Mouse (Mus musculus) liver, adult 2 months (tissue): Measurements from ENCODE around the gene Krtap4-1. TPM values are rescaled to one million over a fixed set of nuclear protein-coding genes. Genes with fewer than 3 reads are reported as not detected.

Source experiments
- DNase-seq: peaks from one replicate; pipeline ENCODE4 v3.0.0-alpha.2; 2011; ENCODE audit warnings: low read depth, low spot score; ENCODE audit errors: extremely low read depth
- H3K27ac ChIP-seq: fragments of 200-500 bp; replicated peaks from 2 replicates; pipeline ENCODE4 v1.5.1; 2012; ENCODE audit warnings: low read depth, mild to moderate bottlenecking, control low read depth, inconsistent platforms, low read length; ENCODE audit not compliant: insufficient read depth
- H3K27me3 ChIP-seq: fragments of 200-500 bp; 2 replicates; pipeline ENCODE4 v1.6.1; 2012; ENCODE audit warnings: mild to moderate bottlenecking, moderate library complexity, low read length, inconsistent platforms; ENCODE audit not compliant: control insufficient read depth, insufficient read depth
- H3K36me3 ChIP-seq: fragments of 200-500 bp; 2 replicates; pipeline ENCODE4 v1.6.1; 2012; ENCODE audit warnings: low read length, inconsistent platforms; ENCODE audit not compliant: control insufficient read depth, insufficient read depth
- H3K4me1 ChIP-seq: fragments of 200-500 bp; 2 replicates; pipeline ENCODE4 v1.6.1; 2011; ENCODE audit warnings: low read length; ENCODE audit not compliant: control insufficient read depth, insufficient read depth
- H3K4me3 ChIP-seq: fragments of 200-500 bp; 2 replicates; pipeline ENCODE4 v1.5.1; 2011; ENCODE audit warnings: low read depth, mild to moderate bottlenecking, control low read depth, low read length, moderate library complexity; ENCODE audit not compliant: insufficient read depth
- H3K79me2 ChIP-seq: fragments of 200-500 bp; 2 replicates; pipeline ENCODE4 v1.6.1; 2012; ENCODE audit warnings: inconsistent platforms, mild to moderate bottlenecking, low read length, moderate library complexity; ENCODE audit not compliant: control insufficient read depth, insufficient read depth
- H3K9ac ChIP-seq: fragments of 200-500 bp; 2 replicates; pipeline ENCODE4 v1.6.1; 2012; ENCODE audit warnings: low read depth, mild to moderate bottlenecking, control low read depth, inconsistent platforms, low read length
- CTCF ChIP-seq: fragments of 200-500 bp; IDR thresholded peaks from 2 replicates; pipeline ENCODE4 v1.5.1; 2011; ENCODE audit warnings: low read depth, low read length, control low read depth
- POLR2A ChIP-seq: fragments of 200-500 bp; IDR thresholded peaks from 2 replicates; pipeline ENCODE4 v1.6.1; 2011; ENCODE audit warnings: low read length, control low read depth; ENCODE audit not compliant: insufficient read depth; ENCODE audit errors: extremely low read depth
- WGBS: fragments of 180-500 bp; shearing (Covaris S2); methylation state at CpG from one replicate; pipeline ENCODE4 v1.1.7; 2018; 5-methylcytosine and 5-hydroxymethylcytosine counted together
- polyA plus RNA-seq: library from polyadenylated mRNA; depleted of rRNA; stranded (reverse); fragments of >200 nt; gene quantifications from 2 replicates; pipeline ENCODE4 v1.2.3, GENCODE M21; 2012; rRNA removed
- total RNA-seq: library from RNA; depleted of rRNA; stranded (reverse); fragments of >200 nt; gene quantifications from 2 replicates; pipeline ENCODE4 v1.2.3, GENCODE M21; 2014; rRNA removed

Gene Krtap4-1
- total and polyA plus RNA-seq, 2 experiments = not detected

DNA sequence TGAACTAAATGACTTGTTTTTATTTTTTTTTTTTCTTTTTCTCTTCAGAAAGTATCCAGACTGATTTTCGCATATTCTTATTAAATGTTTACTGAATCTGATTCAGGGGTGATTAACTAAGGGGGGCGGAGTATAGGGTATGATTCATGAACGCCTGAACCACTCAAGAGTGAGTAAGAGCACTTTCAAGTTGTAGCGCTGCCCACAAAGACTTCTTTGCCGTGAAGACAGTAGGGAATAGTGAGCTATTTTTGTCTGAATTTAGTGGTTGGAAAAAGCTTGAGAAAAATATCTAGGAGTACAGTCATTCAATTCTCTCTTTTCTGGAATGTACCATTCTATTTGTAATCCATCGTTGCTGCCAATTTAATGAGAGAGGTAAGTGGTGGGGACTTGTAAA lies 46.5 kb downstream of the Krtap4-1 start:
- WGBS = 88% methylated on average over 6 of the region's 6 CpGs

DNA sequence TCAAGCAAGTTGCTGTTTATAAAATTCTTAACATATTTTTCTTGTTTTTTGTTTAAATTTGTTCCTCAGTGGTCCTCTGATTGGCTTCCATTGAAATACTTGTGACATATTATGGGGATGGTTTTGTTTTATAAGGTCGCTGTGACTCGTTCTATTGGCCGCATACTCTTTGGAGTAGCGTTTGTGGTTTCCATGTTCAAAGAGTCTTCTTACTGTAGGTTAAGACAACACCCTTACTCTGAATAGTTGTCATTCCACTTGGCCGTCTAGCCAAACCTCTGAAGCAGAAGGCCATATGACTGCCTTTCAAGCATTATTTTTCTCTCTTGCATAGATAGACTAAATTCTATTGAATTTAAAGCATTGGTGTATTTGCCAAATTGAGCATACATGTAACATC lies 47.0 kb downstream of the Krtap4-1 start:
- WGBS = 93% methylated on average over 5 of the region's 5 CpGs
- no peak overlapping the region for H3K27ac ChIP-seq
- 0 out of 2 replicates have a peak, but pooled peaks cover 2% of the 10 kb centered on the region for H3K27me3 ChIP-seq
- no peak overlapping the region for H3K4me3 ChIP-seq
- H3K79me2 ChIP-seq = no peaks in the 10 kb centered on the region
- DNase-seq = no peak
- no peaks in the 10 kb centered on the region for H3K4me1 ChIP-seq
- no peaks in the 10 kb centered on the region for H3K36me3 ChIP-seq
- no peak overlapping the region for H3K9ac ChIP-seq
- TF ChIP-seq CTCF (no peak), POLR2A (no peak)

More for the DNA sequence above, 46.5 kb downstream of the Krtap4-1 start:
- no peak for DNase-seq
- no peaks in the 10 kb centered on the region for H3K36me3 ChIP-seq
- H3K27me3 ChIP-seq = 0 out of 2 replicates have a peak, but pooled peaks cover 2% of the 10 kb centered on the region
- H3K4me1 ChIP-seq = no peaks in the 10 kb centered on the region
- no peak overlapping the region for H3K27ac ChIP-seq
- H3K4me3 ChIP-seq = no peak overlapping the region
- H3K9ac ChIP-seq = no peak overlapping the region
- no peaks in the 10 kb centered on the region for H3K79me2 ChIP-seq
- TF ChIP-seq CTCF (no peak), POLR2A (no peak)

DNA sequence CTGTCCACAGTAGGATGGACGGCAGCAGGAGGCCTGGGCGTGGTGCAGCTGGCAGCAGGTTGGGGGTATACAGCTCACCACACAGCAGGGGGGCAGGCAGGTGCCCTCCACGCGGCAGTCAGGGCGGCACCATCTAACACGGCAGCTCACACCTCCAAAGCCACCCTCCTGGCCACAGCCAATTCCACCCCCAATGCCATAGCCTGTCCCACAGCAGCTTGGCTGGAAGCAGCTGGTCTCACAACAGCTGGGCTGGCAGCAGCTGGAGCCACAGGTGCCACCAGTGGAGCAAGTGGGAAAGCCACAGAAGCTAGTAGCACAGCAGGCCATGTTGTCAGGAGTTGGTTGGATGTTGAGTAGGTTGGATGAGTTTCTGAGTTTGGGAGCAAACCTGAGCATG lies 47.4 kb downstream of the Krtap4-1 start, which contains the start of gene Krtap1-5:
Gene Krtap1-5 (minus strand): TSS at position 381 of the 400 bp plus-strand sequence.
- Histone ChIP-seq H3K4me1 (no peaks in the 10 kb centered on the region), H3K27me3 (0 out of 2 replicates have a peak, but pooled peaks cover 2% of the 10 kb centered on the region), H3K27ac (no peak within 1 kb of the TSS), H3K79me2 (no peaks in the 10 kb centered on the region), H3K4me3 (no peak within 1 kb of the TSS), H3K36me3 (no peaks in the 10 kb centered on the region), H3K9ac (no peak within 1 kb of the TSS)
- no peak for DNase-seq
- WGBS = 90% methylated on average over 6 of the region's 6 CpGs
- no peak for TF ChIP-seq POLR2A
- no peak for TF ChIP-seq CTCF

Other genes starting within 250 kb of the Krtap4-1 start
Only the 30 nearest of the 38 such genes appear.
- 4.0 and 6.4 TPM in 2 replicates for gene Krt23, start 135.1 kb downstream of the Krtap4-1 start, total RNA-seq
- 1.4 and 1.7 TPM in 2 replicates for gene Krt23, start 135.1 kb downstream of the Krtap4-1 start, polyA plus RNA-seq
- not detected in 2 replicates for gene Krt39, start 106.9 kb downstream of the Krtap4-1 start, total RNA-seq
- gene Krt39, start 106.9 kb downstream of the Krtap4-1 start, polyA plus RNA-seq = not detected in 2 replicates
- gene Krt40, start 85.1 kb downstream of the Krtap4-1 start, total RNA-seq = not detected in 2 replicates
- not detected in 2 replicates for gene Krt40, start 85.1 kb downstream of the Krtap4-1 start, polyA plus RNA-seq
- not detected in 2 replicates for gene Krtap3-3, start 77.4 kb downstream of the Krtap4-1 start, total RNA-seq
- gene Krtap3-3, start 77.4 kb downstream of the Krtap4-1 start, polyA plus RNA-seq = not detected in 2 replicates
- gene Krtap3-2, start 71.4 kb downstream of the Krtap4-1 start, total RNA-seq = not detected in 2 replicates
- gene Krtap3-2, start 71.4 kb downstream of the Krtap4-1 start, polyA plus RNA-seq = not detected in 2 replicates
- gene Gm11939, start 68.8 kb downstream of the Krtap4-1 start, total RNA-seq = not detected in 2 replicates
- gene Gm11939, start 68.8 kb downstream of the Krtap4-1 start, polyA plus RNA-seq = not detected in 2 replicates
- not detected in 2 replicates for gene Krtap3-1, start 61.6 kb downstream of the Krtap4-1 start, total RNA-seq
- gene Krtap3-1, start 61.6 kb downstream of the Krtap4-1 start, polyA plus RNA-seq = not detected in 2 replicates
- gene Krtap1-5, start 47.2 kb downstream of the Krtap4-1 start, total RNA-seq = not detected in 2 replicates
- not detected in 2 replicates for gene Krtap1-5, start 47.2 kb downstream of the Krtap4-1 start, polyA plus RNA-seq
- not detected in 2 replicates for gene Krtap1-4, start 44.6 kb downstream of the Krtap4-1 start, total RNA-seq
- not detected in 2 replicates for gene Krtap1-4, start 44.6 kb downstream of the Krtap4-1 start, polyA plus RNA-seq
- gene Krtap1-3, start 36.9 kb downstream of the Krtap4-1 start, total RNA-seq = not detected in 2 replicates
- gene Krtap1-3, start 36.9 kb downstream of the Krtap4-1 start, polyA plus RNA-seq = not detected in 2 replicates
- not detected in 2 replicates for gene Krtap9-3, start 30.1 kb downstream of the Krtap4-1 start, total RNA-seq
- not detected in 2 replicates for gene Krtap9-3, start 30.1 kb downstream of the Krtap4-1 start, polyA plus RNA-seq
- not detected in 2 replicates for gene Gm11938, start 24.9 kb downstream of the Krtap4-1 start, total RNA-seq
- not detected in 2 replicates for gene Gm11938, start 24.9 kb downstream of the Krtap4-1 start, polyA plus RNA-seq
- not detected in 2 replicates for gene Gm11937, start 18.0 kb downstream of the Krtap4-1 start, total RNA-seq
- not detected in 2 replicates for gene Gm11937, start 18.0 kb downstream of the Krtap4-1 start, polyA plus RNA-seq
- not detected in 2 replicates for gene Krtap2-4, start 13.4 kb downstream of the Krtap4-1 start, total RNA-seq
- gene Krtap2-4, start 13.4 kb downstream of the Krtap4-1 start, polyA plus RNA-seq = not detected in 2 replicates
- not detected in 2 replicates for gene Gm11562, start 7.8 kb downstream of the Krtap4-1 start, total RNA-seq
- gene Gm11562, start 7.8 kb downstream of the Krtap4-1 start, polyA plus RNA-seq = not detected in 2 replicates
- not detected in 2 replicates for gene Krtap4-2, start 6.8 kb upstream of the Krtap4-1 start, total RNA-seq
- gene Krtap4-2, start 6.8 kb upstream of the Krtap4-1 start, polyA plus RNA-seq = not detected in 2 replicates
- gene Krtap4-7, start 15.9 kb upstream of the Krtap4-1 start, total RNA-seq = not detected in 2 replicates
- gene Krtap4-7, start 15.9 kb upstream of the Krtap4-1 start, polyA plus RNA-seq = not detected in 2 replicates
- gene Gm11555, start 22.0 kb upstream of the Krtap4-1 start, total RNA-seq = not detected in 2 replicates
- gene Gm11555, start 22.0 kb upstream of the Krtap4-1 start, polyA plus RNA-seq = not detected in 2 replicates
- gene Gm11563, start 30.7 kb upstream of the Krtap4-1 start, total RNA-seq = not detected in 2 replicates
- gene Gm11563, start 30.7 kb upstream of the Krtap4-1 start, polyA plus RNA-seq = not detected in 2 replicates
- not detected in 2 replicates for gene Krtap4-6, start 37.7 kb upstream of the Krtap4-1 start, total RNA-seq
- not detected in 2 replicates for gene Krtap4-6, start 37.7 kb upstream of the Krtap4-1 start, polyA plus RNA-seq
- not detected in 2 replicates for gene Gm14190, start 62.5 kb upstream of the Krtap4-1 start, total RNA-seq
- not detected in 2 replicates for gene Gm14190, start 62.5 kb upstream of the Krtap4-1 start, polyA plus RNA-seq
- gene Gm14180, start 106.1 kb upstream of the Krtap4-1 start, total RNA-seq = not detected in 2 replicates
- gene Gm14180, start 106.1 kb upstream of the Krtap4-1 start, polyA plus RNA-seq = not detected in 2 replicates
- gene Gm11595, start 144.7 kb upstream of the Krtap4-1 start, total RNA-seq = not detected in 2 replicates
- not detected in 2 replicates for gene Gm11595, start 144.7 kb upstream of the Krtap4-1 start, polyA plus RNA-seq
- not detected in 2 replicates for gene Krtap4-8, start 152.5 kb upstream of the Krtap4-1 start, total RNA-seq
- not detected in 2 replicates for gene Krtap4-8, start 152.5 kb upstream of the Krtap4-1 start, polyA plus RNA-seq
- gene Krtap4-9, start 157.0 kb upstream of the Krtap4-1 start, total RNA-seq = not detected in 2 replicates
- not detected in 2 replicates for gene Krtap4-9, start 157.0 kb upstream of the Krtap4-1 start, polyA plus RNA-seq
- gene Gm11596, start 165.2 kb upstream of the Krtap4-1 start, total RNA-seq = not detected in 2 replicates
- not detected in 2 replicates for gene Gm11596, start 165.2 kb upstream of the Krtap4-1 start, polyA plus RNA-seq
- gene Gm11569, start 170.7 kb upstream of the Krtap4-1 start, total RNA-seq = not detected in 2 replicates
- gene Gm11569, start 170.7 kb upstream of the Krtap4-1 start, polyA plus RNA-seq = not detected in 2 replicates
- gene Gm11554, start 176.2 kb upstream of the Krtap4-1 start, total RNA-seq = not detected in 2 replicates
- gene Gm11554, start 176.2 kb upstream of the Krtap4-1 start, polyA plus RNA-seq = not detected in 2 replicates
- gene Krtap4-13, start 181.7 kb upstream of the Krtap4-1 start, total RNA-seq = not detected in 2 replicates
- not detected in 2 replicates for gene Krtap4-13, start 181.7 kb upstream of the Krtap4-1 start, polyA plus RNA-seq
- gene Gm11564, start 187.4 kb upstream of the Krtap4-1 start, total RNA-seq = not detected in 2 replicates
- not detected in 2 replicates for gene Gm11564, start 187.4 kb upstream of the Krtap4-1 start, polyA plus RNA-seq